Mouse (Mus musculus) limb, embryonic 14.5 days (tissue): Measurements from ENCODE around the gene Cst9. TPM values are rescaled to one million over a fixed set of nuclear protein-coding genes. Genes with fewer than 3 reads are reported as not detected.

Experiments used
- ATAC-seq: fragments of 200-750 bp; cut with Nextera tagmentation; 2 replicates; pipeline ENCODE4 v1.8.0; 2017; ENCODE audit warnings: low read depth, moderate number of reproducible peaks, moderate TSS enrichment; ENCODE audit not compliant: low FRiP score
- DNase-seq: peaks from one replicate; pipeline ENCODE4 v3.0.0-alpha.2; 2015; ENCODE audit warnings: low spot score
- H3K27ac ChIP-seq: fragments of 300-500 bp; sonication (generic); replicated peaks from 2 replicates; pipeline ENCODE4 v1.5.1; 2014; ENCODE audit warnings: low read depth, mild to moderate bottlenecking, low read length, moderate library complexity, mixed read lengths
- H3K27me3 ChIP-seq: fragments of 300-500 bp; sonication (generic); 2 replicates; pipeline ENCODE4 v1.6.1; 2014; ENCODE audit warnings: low read length, mixed read lengths; ENCODE audit not compliant: control insufficient read depth, insufficient read depth
- H3K36me3 ChIP-seq: fragments of 300-500 bp; sonication (generic); 2 replicates; pipeline ENCODE4 v1.6.1; 2014; ENCODE audit warnings: mild to moderate bottlenecking, low read length, moderate library complexity, mixed read lengths; ENCODE audit not compliant: control insufficient read depth, insufficient read depth
- H3K4me1 ChIP-seq: fragments of 300-500 bp; sonication (generic); 2 replicates; pipeline ENCODE4 v1.6.1; 2014; ENCODE audit warnings: antibody characterized with exemption, low read length, mixed read lengths; ENCODE audit not compliant: control insufficient read depth, insufficient read depth
- H3K4me2 ChIP-seq: fragments of 300-500 bp; sonication (generic); replicated peaks from 2 replicates; pipeline ENCODE4 v1.6.1; 2014; ENCODE audit warnings: low read depth, mild to moderate bottlenecking, low read length, moderate library complexity; ENCODE audit not compliant: severe bottlenecking
- H3K4me3 ChIP-seq: fragments of 300-500 bp; sonication (generic); replicated peaks from 2 replicates; pipeline ENCODE4 v1.5.1; 2014; ENCODE audit warnings: low read length
- H3K9ac ChIP-seq: fragments of 300-500 bp; sonication (generic); 2 replicates; pipeline ENCODE4 v1.6.1; 2014; ENCODE audit warnings: mild to moderate bottlenecking, low read depth, low read length, moderate library complexity; ENCODE audit not compliant: severe bottlenecking
- H3K9me3 ChIP-seq: fragments of 300-500 bp; sonication (generic); 2 replicates; pipeline ENCODE4 v1.6.1; 2016; ENCODE audit warnings: low read length; ENCODE audit not compliant: control insufficient read depth
- POLR2A ChIP-seq: fragments of 200-500 bp; IDR thresholded peaks from 2 replicates; pipeline ENCODE4 v1.8.0; 2012; ENCODE audit warnings: inconsistent platforms, mild to moderate bottlenecking, moderate library complexity, borderline replicate concordance; ENCODE audit not compliant: insufficient read depth, insufficient read length; ENCODE audit errors: extremely low read depth
- WGBS: fragments of 180-500 bp; shearing (Covaris S2); extraction: QIAGEN DNeasy Blood & Tissue Kit; methylation state at CpG from one replicate; pipeline ENCODE4 v1.1.7; 2014; 5-methylcytosine and 5-hydroxymethylcytosine counted together
- polyA plus RNA-seq, 2 experiments: library from polyadenylated mRNA; depleted of rRNA in 1 of 2; stranded (reverse) in 1 of 2; unstranded in 1 of 2; fragments of >200 nt; fragmentation: Nextera tagmentation in 1 of 2; extraction: Ambion mirVana in 1 of 2; gene quantifications; 2 replicates each; pipeline versions ENCODE4 v1.2.1 to v1.2.3; 2012 to 2014

Cst9 gene
- polyA plus RNA-seq, 2 experiments, result not detected

DNA sequence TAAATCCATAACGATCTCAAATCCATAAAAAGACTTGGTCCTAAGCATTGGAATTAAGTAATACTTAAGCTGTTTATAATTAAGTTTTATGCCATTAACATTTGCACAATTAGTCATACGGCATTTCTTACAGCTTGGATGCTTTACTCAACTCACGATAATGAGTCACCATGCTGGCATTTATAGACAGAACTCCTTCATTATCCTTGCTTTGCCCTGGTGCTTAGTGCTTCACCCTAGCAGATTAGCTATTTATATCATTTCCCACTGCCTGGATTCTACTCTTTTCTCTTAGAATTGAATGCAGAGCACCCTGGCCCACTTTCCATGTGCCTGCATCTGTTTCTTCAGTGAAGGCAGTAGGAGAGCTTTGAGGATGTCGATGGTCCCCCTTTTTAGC, 22.6 kb downstream of the Cst9 start:
- TF ChIP-seq POLR2A, result no peak
- no peak overlapping the region for H3K4me3 ChIP-seq
- 59% methylated on average over 4 of the region's 4 CpGs for WGBS

DNA sequence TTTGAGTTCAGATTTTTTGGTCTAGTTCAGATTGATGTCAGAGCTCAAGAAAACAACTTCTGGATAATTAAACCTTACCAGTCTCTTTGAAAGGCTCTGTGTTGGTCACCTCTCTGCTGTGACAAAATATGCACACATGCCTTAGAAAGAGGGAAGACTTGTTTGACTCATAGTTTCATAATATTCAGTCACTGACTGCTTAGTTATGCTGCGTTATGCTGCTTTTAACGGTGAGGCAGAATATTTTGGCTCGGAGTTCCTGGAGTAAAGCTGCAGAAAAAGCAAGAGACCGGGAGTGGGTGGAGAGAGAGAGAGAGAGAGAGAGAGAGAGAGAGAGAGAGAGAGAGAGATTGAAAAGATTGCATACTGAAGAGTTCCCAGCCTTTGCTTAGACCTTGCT, 26.0 kb downstream of the Cst9 start:
- Histone ChIP-seq H3K4me1 (no peaks in the 10 kb centered on the region), H3K36me3 (no peaks in the 10 kb centered on the region), H3K27me3 (no peaks in the 10 kb centered on the region), H3K9me3 (no peaks in the 10 kb centered on the region), H3K27ac (no peak overlapping the region), H3K4me3 (no peak overlapping the region), H3K9ac (no peak overlapping the region), H3K4me2 (no peak overlapping the region)
- ATAC-seq (no peak), DNase-seq (no peak)
- TF ChIP-seq POLR2A, result no peak
- WGBS, result 73% methylated on average over 4 of the region's 4 CpGs

More for the DNA sequence above, 22.6 kb downstream of the Cst9 start:
- no peak for DNase-seq
- H3K4me1 ChIP-seq, result no peaks in the 10 kb centered on the region
- no peak for ATAC-seq
- no peak overlapping the region for H3K27ac ChIP-seq
- H3K4me2 ChIP-seq, result no peak overlapping the region
- H3K9ac ChIP-seq, result no peak overlapping the region
- H3K9me3 ChIP-seq, result no peaks in the 10 kb centered on the region
- H3K27me3 ChIP-seq, result no peaks in the 10 kb centered on the region
- no peaks in the 10 kb centered on the region for H3K36me3 ChIP-seq

DNA sequence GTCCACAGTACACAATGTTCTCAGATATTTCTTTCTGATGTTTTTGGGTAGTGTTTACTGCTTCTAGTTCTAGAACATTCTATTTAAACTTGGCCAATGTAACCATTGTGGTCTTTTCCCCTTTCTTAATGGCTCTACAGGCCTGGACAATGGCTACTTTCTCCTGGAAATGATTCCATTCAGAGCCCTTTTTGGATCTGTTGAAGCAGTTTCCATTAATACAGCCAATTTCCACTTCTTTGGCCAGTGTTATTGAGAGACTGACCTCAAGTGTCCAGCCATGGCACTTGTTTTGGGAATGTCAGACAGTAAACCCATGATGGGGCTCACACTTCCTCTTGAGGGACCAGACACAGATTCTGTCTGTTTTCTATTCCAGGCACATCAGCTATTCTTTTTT, 26.7 kb downstream of the Cst9 start:
- no peak for DNase-seq
- ATAC-seq, result no peak

DNA sequence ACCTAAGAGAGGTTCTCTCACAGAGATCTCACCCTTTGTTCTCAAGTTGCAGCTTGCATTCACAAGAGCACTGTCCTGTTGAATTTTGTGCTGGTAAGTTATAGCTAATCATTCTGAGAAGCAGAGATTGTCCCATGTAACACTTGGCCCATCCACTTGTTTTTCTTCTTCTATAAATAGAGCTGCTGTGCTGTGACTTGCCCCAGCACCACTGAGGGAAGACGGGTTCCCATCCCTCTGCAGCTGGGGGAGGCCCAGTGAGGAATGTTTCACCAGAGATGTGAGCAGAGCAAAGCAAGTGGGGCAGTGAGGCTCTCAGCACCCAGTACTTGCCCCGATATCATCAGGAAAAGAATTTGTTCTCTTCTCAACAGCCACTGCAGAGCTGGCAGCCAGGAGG, 30.0 kb downstream of the Cst9 start, which contains the start of gene 9230104L09Rik:
9230104L09Rik (minus strand) TSS at position 73 of the 400 bp plus-strand sequence.
- Histone ChIP-seq H3K9me3 (no peaks in the 10 kb centered on the region), H3K27me3 (no peaks in the 10 kb centered on the region), H3K4me2 (no peak within 1 kb of the TSS), H3K27ac (no peak within 1 kb of the TSS), H3K9ac (no peak within 1 kb of the TSS), H3K4me1 (no peaks in the 10 kb centered on the region), H3K4me3 (no peak within 1 kb of the TSS), H3K36me3 (no peaks in the 10 kb centered on the region)
- 48% methylated on average over 2 of the region's 2 CpGs for WGBS
- no peak for TF ChIP-seq POLR2A
- no peak for ATAC-seq
- no peak for DNase-seq

More for the DNA sequence above, 26.7 kb downstream of the Cst9 start:
- no peak overlapping the region for H3K4me2 ChIP-seq
- no peaks in the 10 kb centered on the region for H3K36me3 ChIP-seq
- no peaks in the 10 kb centered on the region for H3K27me3 ChIP-seq
- H3K4me1 ChIP-seq, result no peaks in the 10 kb centered on the region
- no peak overlapping the region for H3K27ac ChIP-seq
- TF ChIP-seq POLR2A, result no peak
- no peak overlapping the region for H3K9ac ChIP-seq
- no peaks in the 10 kb centered on the region for H3K9me3 ChIP-seq
- H3K4me3 ChIP-seq, result no peak overlapping the region

DNA sequence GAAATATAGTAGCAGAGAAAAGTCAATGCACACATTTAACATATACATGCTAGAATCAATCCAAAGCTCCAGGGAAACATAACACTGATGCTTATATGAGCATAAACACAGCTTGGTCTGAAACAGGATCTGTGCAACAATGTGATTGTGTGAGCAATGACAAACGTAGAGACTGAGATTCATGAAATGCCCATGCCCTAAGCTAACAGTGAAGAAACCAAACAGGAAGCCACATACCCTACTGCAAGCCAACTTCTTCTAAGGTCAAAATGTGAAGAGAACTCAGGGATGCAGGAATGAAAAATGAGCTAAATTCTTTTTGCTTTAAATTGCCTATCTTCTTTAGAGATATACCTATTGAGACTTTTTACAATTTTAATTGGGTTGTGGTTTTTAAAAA, 34.0 kb downstream of the Cst9 start:
- no peak overlapping the region for H3K9ac ChIP-seq
- H3K4me1 ChIP-seq, result peaks cover 12% of the 10 kb centered on the region
- no peak overlapping the region for H3K4me2 ChIP-seq
- no peak for DNase-seq
- ATAC-seq, result no peak
- no peak for TF ChIP-seq POLR2A
- 73% methylated on average over 1 of the region's 1 CpGs for WGBS
- H3K27me3 ChIP-seq, result no peaks in the 10 kb centered on the region
- no peak overlapping the region for H3K27ac ChIP-seq
- no peak overlapping the region for H3K4me3 ChIP-seq
- no peaks in the 10 kb centered on the region for H3K9me3 ChIP-seq
- peaks cover 16% of the 10 kb centered on the region for H3K36me3 ChIP-seq

DNA sequence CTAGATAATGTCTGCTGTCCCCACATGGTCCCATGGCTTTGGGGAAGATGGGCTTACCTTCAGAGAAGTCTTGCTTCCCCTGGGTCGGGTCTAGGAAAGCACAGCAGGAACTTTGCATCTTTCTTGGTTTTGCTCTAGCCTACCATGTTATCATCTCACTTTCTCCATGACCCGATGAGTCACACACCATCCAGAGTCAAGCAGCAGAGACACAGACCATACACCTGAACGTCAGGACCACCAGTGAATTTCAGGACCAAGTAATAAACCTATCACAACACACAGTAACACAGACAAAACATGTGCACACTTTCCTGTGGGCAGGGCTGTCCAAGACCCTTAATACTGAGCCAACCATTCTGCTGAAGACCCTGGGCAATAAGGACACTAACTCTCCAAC, 35.6 kb downstream of the Cst9 start:
- H3K4me3 ChIP-seq, result no peak overlapping the region
- H3K9ac ChIP-seq, result no peak overlapping the region
- 90% methylated on average over 3 of the region's 3 CpGs for WGBS
- peaks cover 16% of the 10 kb centered on the region for H3K36me3 ChIP-seq
- no peaks in the 10 kb centered on the region for H3K27me3 ChIP-seq
- H3K4me2 ChIP-seq, result no peak overlapping the region
- no peak for DNase-seq
- H3K4me1 ChIP-seq, result peaks cover 17% of the 10 kb centered on the region
- no peak for TF ChIP-seq POLR2A
- H3K9me3 ChIP-seq, result no peaks in the 10 kb centered on the region
- no peak for ATAC-seq
- H3K27ac ChIP-seq, result no peak overlapping the region
